Mouse (Mus musculus) neural tube, embryonic 15.5 days (tissue): ENCODE results near the gene Synpr. TPM values are rescaled to one million over a fixed set of nuclear protein-coding genes. Genes with fewer than 3 reads are reported as not detected.

ENCODE experiments used
- ATAC-seq: fragments of 200-750 bp; cut with Nextera tagmentation; 2 replicates; pipeline ENCODE4 v1.8.0; 2017; ENCODE audit warnings: mild to moderate bottlenecking, moderate TSS enrichment, moderate library complexity; ENCODE audit not compliant: low FRiP score
- H3K27ac ChIP-seq: fragments of 300-500 bp; sonication (generic); replicated peaks from 2 replicates; pipeline ENCODE4 v1.5.1; 2015; ENCODE audit warnings: mild to moderate bottlenecking, inconsistent platforms
- H3K27me3 ChIP-seq: fragments of 300-500 bp; sonication (generic); replicated peaks from 2 replicates; pipeline ENCODE4 v1.6.1; 2015; ENCODE audit warnings: inconsistent platforms
- H3K36me3 ChIP-seq: fragments of 300-500 bp; sonication (generic); 2 replicates; pipeline ENCODE4 v1.6.1; 2015; ENCODE audit warnings: inconsistent platforms
- H3K4me1 ChIP-seq: fragments of 300-500 bp; sonication (generic); 2 replicates; pipeline ENCODE4 v1.6.1; 2015; ENCODE audit warnings: inconsistent platforms
- H3K4me2 ChIP-seq: fragments of 300-500 bp; sonication (generic); 2 replicates; pipeline ENCODE4 v1.6.1; 2015; ENCODE audit warnings: inconsistent platforms, mild to moderate bottlenecking, moderate library complexity
- H3K4me3 ChIP-seq: fragments of 300-500 bp; sonication (generic); replicated peaks from 2 replicates; pipeline ENCODE4 v1.5.1; 2015; ENCODE audit warnings: mild to moderate bottlenecking, inconsistent platforms
- H3K9ac ChIP-seq: fragments of 300-500 bp; sonication (generic); replicated peaks from 2 replicates; pipeline ENCODE4 v1.6.1; 2015; ENCODE audit warnings: mild to moderate bottlenecking, inconsistent platforms
- H3K9me3 ChIP-seq: fragments of 300-500 bp; sonication (generic); replicated peaks from 2 replicates; pipeline ENCODE4 v1.6.1; 2016; ENCODE audit warnings: inconsistent platforms
- WGBS: fragments of 180-500 bp; shearing (Covaris S2); methylation state at CpG from one replicate; pipeline ENCODE4 v1.1.7; 2015; ENCODE audit warnings: mixed read lengths; 5-methylcytosine and 5-hydroxymethylcytosine counted together
- polyA plus RNA-seq: library from polyadenylated mRNA; unstranded; fragments of >200 nt; fragmentation: Nextera tagmentation; extraction: Ambion mirVana; gene quantifications from 2 replicates; pipeline ENCODE4 v1.2.1, GENCODE M21; 2015

Gene Synpr
- polyA plus RNA-seq, 1 experiment from 2014 or later = 56.3 TPM

GRCm38 (mm10) chr14:13651039-13651438 lies 366.5 kb downstream of the Synpr start:
- no peak overlapping the region for H3K9ac ChIP-seq
- no peaks in the 10 kb centered on the region for H3K36me3 ChIP-seq
- H3K9me3 ChIP-seq = no peaks in the 10 kb centered on the region
- no peak overlapping the region for H3K27ac ChIP-seq
- H3K4me3 ChIP-seq = no peak overlapping the region
- no peak for ATAC-seq
- 50% methylated on average over 1 of the region's 1 CpGs for WGBS
- 0 out of 2 replicates have a peak, but pooled peaks cover 3% of the 10 kb centered on the region for H3K4me1 ChIP-seq
- no peak overlapping the region for H3K4me2 ChIP-seq
- H3K27me3 ChIP-seq = no peaks in the 10 kb centered on the region

GRCm38 (mm10) chr14:13651541-13652298 lies 367.1 kb downstream of the Synpr start:
- Histone ChIP-seq H3K4me1 (0 out of 2 replicates have a peak, but pooled peaks cover 3% of the 10 kb centered on the region), H3K4me2 (no peak overlapping the region), H3K4me3 (no peak overlapping the region), H3K36me3 (no peaks in the 10 kb centered on the region), H3K9ac (no peak overlapping the region), H3K27ac (peak overlapping the region; percentile 18; the same call in 1 of the 2 replicates), H3K9me3 (no peaks in the 10 kb centered on the region), H3K27me3 (no peaks in the 10 kb centered on the region)
- WGBS = 42% methylated on average over 2 of the region's 2 CpGs
- peak; percentile 82 for ATAC-seq
